Mouse (Mus musculus): ENCODE results near the gene Tmem132b. TPM values are rescaled to one million over a fixed set of nuclear protein-coding genes. Genes with fewer than 3 reads are reported as not detected.
A peak's percentile ranks its signal among the peaks of the same experiment; 100 is the strongest.

Gene Tmem132b
- polyA plus RNA-seq, 1 experiment from 2014 or later = 4.2 TPM

DNA sequence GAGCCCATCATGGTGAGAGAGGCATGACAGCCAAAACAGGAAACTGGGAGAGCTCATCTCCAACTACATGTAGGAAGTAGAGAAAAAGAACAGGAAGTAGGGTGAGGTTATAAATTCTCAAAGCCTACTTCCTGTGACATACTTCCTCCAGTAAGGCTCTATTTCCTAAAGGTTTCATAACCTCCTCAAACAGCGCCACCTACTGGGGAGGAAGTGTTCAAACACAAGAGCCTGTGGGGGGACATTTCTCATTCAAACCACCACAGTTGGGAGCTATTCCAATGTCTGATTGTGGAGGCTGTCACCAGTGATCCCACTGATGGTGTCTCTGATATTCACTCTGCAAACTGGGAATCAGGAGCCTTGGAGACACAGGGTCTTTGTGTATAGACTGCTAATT, 78.4 kb downstream of the Tmem132b start:
- ATAC-seq = no peak
- H3K4me2 ChIP-seq (ENCODE audit: low read length) = no peak overlapping the region

DNA sequence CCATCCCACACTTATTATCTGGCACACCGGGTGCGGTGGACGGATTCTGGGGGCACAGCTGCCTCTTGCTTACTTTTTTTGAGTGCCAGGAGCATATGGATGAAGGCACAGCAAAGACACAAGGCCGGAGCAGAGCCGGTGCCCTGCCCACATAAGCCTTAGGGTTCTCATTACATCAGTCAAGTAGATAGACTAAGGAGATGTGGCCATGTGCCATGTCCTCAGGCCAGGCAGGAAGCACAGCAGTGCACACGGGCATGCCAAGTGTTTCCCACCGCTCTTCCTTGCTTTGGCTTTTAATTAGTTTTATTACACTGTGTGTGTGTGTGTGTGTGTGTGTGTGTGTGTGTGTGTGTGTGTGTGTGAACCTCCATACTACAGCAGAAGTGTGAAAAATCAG, 80.9 kb downstream of the Tmem132b start:
- Histone ChIP-seq H3K36me3 (ENCODE audit: control insufficient read depth, insufficient read depth, low read length) (no peaks in the 10 kb centered on the region), H3K9ac (ENCODE audit: low read depth, low read length) (no peak overlapping the region), H3K27me3 (replicated peaks; ENCODE audit: control insufficient read depth, insufficient read depth, low read length) (no peaks in the 10 kb centered on the region), H3K9me3 (ENCODE audit: control insufficient read depth, low read length) (no peaks in the 10 kb centered on the region), H3K27ac (ENCODE audit: low read depth, low read length) (no peak overlapping the region), H3K4me3 (ENCODE audit: low read length) (no peak overlapping the region), H3K4me1 (ENCODE audit: control insufficient read depth, insufficient read depth, low read depth, low read length) (0 out of 2 replicates have a peak, but pooled peaks cover 3% of the 10 kb centered on the region), H3K4me2 (ENCODE audit: low read length) (no peak overlapping the region)
- WGBS = 70% methylated on average over 7 of the region's 7 CpGs
- ATAC-seq = no peak

More for the DNA sequence above, 78.4 kb downstream of the Tmem132b start:
- Histone ChIP-seq H3K27ac (ENCODE audit: low read depth, low read length) (no peak overlapping the region), H3K4me1 (ENCODE audit: control insufficient read depth, insufficient read depth, low read depth, low read length) (0 out of 2 replicates have a peak, but pooled peaks cover 3% of the 10 kb centered on the region), H3K27me3 (replicated peaks; ENCODE audit: control insufficient read depth, insufficient read depth, low read length) (no peaks in the 10 kb centered on the region), H3K4me3 (ENCODE audit: low read length) (no peak overlapping the region), H3K9me3 (ENCODE audit: control insufficient read depth, low read length) (no peaks in the 10 kb centered on the region), H3K36me3 (ENCODE audit: control insufficient read depth, insufficient read depth, low read length) (no peaks in the 10 kb centered on the region), H3K9ac (ENCODE audit: low read depth, low read length) (no peak overlapping the region)
- 65% methylated on average over 1 of the region's 1 CpGs for WGBS

DNA sequence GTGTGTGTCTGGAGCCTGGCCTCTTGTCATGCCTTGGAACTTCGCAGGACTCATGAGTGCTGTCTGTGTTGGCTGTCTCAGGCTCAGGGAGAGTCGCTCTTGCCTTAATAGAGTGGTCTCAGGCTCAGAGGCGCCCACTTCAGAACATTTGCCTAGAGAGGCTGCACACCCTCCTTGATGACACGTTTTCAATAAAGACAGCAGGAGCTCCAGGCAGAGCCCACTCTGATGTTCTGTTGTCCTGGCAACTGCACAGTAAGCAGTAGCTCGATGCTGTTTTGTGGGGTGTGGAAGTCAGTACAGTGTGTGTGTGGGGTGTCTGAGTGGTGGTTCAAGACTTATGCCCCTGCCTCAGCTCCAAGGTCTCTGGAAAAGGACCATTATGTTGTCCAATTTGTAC, 81.6 kb downstream of the Tmem132b start:
- Histone ChIP-seq H3K9ac (ENCODE audit: low read depth, low read length) (no peak overlapping the region), H3K4me3 (ENCODE audit: low read length) (no peak overlapping the region), H3K4me1 (ENCODE audit: control insufficient read depth, insufficient read depth, low read depth, low read length) (0 out of 2 replicates have a peak, but pooled peaks cover 3% of the 10 kb centered on the region), H3K4me2 (ENCODE audit: low read length) (no peak overlapping the region), H3K9me3 (ENCODE audit: control insufficient read depth, low read length) (no peaks in the 10 kb centered on the region), H3K36me3 (ENCODE audit: control insufficient read depth, insufficient read depth, low read length) (no peaks in the 10 kb centered on the region), H3K27me3 (replicated peaks; ENCODE audit: control insufficient read depth, insufficient read depth, low read length) (no peaks in the 10 kb centered on the region), H3K27ac (ENCODE audit: low read depth, low read length) (no peak overlapping the region)
- no peak for ATAC-seq
- 63% methylated on average over 5 of the region's 5 CpGs for WGBS

DNA sequence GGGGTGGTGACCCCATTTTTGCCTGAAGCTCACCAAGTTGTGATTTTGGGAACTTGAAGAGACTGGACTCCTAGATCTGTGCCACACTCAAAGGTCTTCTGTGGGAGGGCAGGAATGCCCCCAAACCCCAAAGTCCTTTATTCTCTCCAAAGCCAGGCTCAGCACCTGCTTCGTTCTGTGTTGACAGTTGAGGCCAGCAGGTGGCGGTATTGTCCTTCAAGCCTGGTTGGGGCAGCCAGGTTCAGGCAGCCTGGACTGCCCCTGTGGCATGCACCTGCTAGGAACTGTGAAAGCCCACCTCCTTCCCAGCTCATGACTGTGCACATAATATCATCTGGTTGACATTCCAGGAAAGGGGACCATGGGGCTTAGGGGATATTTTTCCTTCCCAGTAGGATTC, 82.8 kb downstream of the Tmem132b start:
- no peak overlapping the region for H3K4me2 ChIP-seq (ENCODE audit: low read length)
- H3K9ac ChIP-seq (ENCODE audit: low read depth, low read length) = no peak overlapping the region
- H3K9me3 ChIP-seq (ENCODE audit: control insufficient read depth, low read length) = no peaks in the 10 kb centered on the region

DNA sequence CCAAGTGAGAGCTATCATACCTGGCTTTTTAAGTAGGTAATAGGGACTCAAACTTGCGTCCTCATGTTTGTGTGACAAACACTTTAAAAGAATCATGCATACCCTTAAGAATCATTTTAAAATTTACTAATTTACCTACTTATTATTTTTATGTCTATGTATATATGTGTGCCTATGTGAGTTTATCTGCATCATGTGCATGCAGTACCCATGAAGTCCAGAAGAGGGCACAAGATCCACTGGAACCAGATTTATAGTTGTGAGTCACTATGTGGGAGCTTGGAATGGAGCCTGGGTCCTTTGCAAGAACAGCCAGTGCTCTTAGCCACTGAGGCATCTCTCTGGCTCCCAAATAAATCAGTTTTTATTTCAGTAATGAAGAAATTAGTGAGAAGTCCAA, 85.5 kb downstream of the Tmem132b start:
- 100% methylated on average over 1 of the region's 1 CpGs for WGBS
- Histone ChIP-seq H3K27ac (ENCODE audit: low read depth, low read length) (no peak overlapping the region), H3K9ac (ENCODE audit: low read depth, low read length) (no peak overlapping the region), H3K9me3 (ENCODE audit: control insufficient read depth, low read length) (no peaks in the 10 kb centered on the region), H3K4me2 (ENCODE audit: low read length) (no peak overlapping the region), H3K4me1 (ENCODE audit: control insufficient read depth, insufficient read depth, low read depth, low read length) (no peaks in the 10 kb centered on the region), H3K4me3 (ENCODE audit: low read length) (no peak overlapping the region), H3K27me3 (replicated peaks; ENCODE audit: control insufficient read depth, insufficient read depth, low read length) (no peaks in the 10 kb centered on the region), H3K36me3 (ENCODE audit: control insufficient read depth, insufficient read depth, low read length) (no peaks in the 10 kb centered on the region)
- no peak for ATAC-seq

More for the DNA sequence above, 82.8 kb downstream of the Tmem132b start:
- Histone ChIP-seq H3K27ac (ENCODE audit: low read depth, low read length) (no peak overlapping the region), H3K36me3 (ENCODE audit: control insufficient read depth, insufficient read depth, low read length) (no peaks in the 10 kb centered on the region), H3K4me1 (ENCODE audit: control insufficient read depth, insufficient read depth, low read depth, low read length) (no peaks in the 10 kb centered on the region), H3K4me3 (ENCODE audit: low read length) (no peak overlapping the region), H3K27me3 (replicated peaks; ENCODE audit: control insufficient read depth, insufficient read depth, low read length) (no peaks in the 10 kb centered on the region)
- no peak for ATAC-seq
- 34% methylated on average over 2 of the region's 2 CpGs for WGBS

DNA sequence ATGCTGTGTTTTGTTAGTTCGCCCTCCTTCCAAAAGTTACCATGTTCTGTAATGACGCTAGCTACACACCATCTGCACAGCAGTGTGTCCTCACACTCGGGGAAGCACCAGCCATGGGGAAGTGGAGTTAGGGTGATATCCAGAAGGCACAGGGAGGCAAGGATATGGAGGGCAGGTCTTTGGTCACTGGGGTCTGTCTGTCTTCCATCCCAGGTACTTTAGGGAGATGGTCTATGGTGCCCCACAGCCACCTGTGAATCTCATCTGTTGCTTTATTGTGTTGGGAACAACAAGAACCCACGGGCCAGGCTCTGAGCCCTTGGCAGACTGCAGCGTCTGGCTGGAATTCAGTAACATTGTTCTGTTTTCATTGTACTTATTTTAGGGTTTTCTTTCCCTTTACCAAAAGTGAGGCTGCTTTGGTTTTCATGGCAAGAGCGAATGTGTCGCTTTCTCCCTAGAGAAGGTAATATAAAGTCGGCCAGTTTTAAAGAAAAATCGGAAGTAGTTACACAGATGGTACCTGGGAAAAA, 96.3 kb downstream of the Tmem132b start:
- no peaks in the 10 kb centered on the region for H3K4me1 ChIP-seq (ENCODE audit: control insufficient read depth, insufficient read depth, low read depth, low read length)
- H3K4me2 ChIP-seq (ENCODE audit: low read length) = no peak overlapping the region
- no peaks in the 10 kb centered on the region; the same call in 1 of the 2 replicates for H3K36me3 ChIP-seq (ENCODE audit: control insufficient read depth, insufficient read depth, low read length)
- H3K27ac ChIP-seq (ENCODE audit: low read depth, low read length) = no peak overlapping the region
- H3K9ac ChIP-seq (ENCODE audit: low read depth, low read length) = no peak overlapping the region
- H3K27me3 ChIP-seq (replicated peaks; ENCODE audit: control insufficient read depth, insufficient read depth, low read length) = no peaks in the 10 kb centered on the region
- ATAC-seq = no peak
- no peak overlapping the region for H3K4me3 ChIP-seq (ENCODE audit: low read length)
- 74% methylated on average over 9 of the region's 9 CpGs for WGBS
- H3K9me3 ChIP-seq (ENCODE audit: control insufficient read depth, low read length) = no peaks in the 10 kb centered on the region

DNA sequence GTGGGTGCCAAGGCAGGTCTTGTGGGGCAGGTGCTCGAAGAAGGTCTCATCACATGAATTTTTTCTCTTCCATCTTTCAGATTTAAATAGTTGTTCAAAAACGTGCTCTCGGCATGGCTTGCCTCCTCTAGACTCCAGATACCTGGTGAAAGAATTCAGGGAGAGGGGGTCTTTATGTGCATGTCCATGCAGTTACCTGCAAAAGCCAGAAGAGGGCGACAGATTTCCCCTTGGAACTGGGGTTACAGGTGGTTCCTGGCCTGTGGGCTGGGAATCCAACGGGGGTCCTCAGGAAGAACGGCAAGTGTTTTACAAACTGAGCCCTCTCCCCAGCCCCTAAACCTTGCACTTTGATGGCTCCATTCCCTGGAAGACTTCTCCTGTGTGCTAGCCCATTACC, 103.1 kb downstream of the Tmem132b start:
- no peak overlapping the region for H3K4me3 ChIP-seq (ENCODE audit: low read length)
- H3K27me3 ChIP-seq (replicated peaks; ENCODE audit: control insufficient read depth, insufficient read depth, low read length) = no peaks in the 10 kb centered on the region
- H3K9me3 ChIP-seq (ENCODE audit: control insufficient read depth, low read length) = no peaks in the 10 kb centered on the region
- no peak overlapping the region for H3K27ac ChIP-seq (ENCODE audit: low read depth, low read length)
- WGBS = 85% methylated on average over 6 of the region's 6 CpGs
- no peaks in the 10 kb centered on the region for H3K4me1 ChIP-seq (ENCODE audit: control insufficient read depth, insufficient read depth, low read depth, low read length)
- H3K9ac ChIP-seq (ENCODE audit: low read depth, low read length) = no peak overlapping the region
- no peaks in the 10 kb centered on the region for H3K36me3 ChIP-seq (ENCODE audit: control insufficient read depth, insufficient read depth, low read length)
- ATAC-seq = no peak
- no peak overlapping the region for H3K4me2 ChIP-seq (ENCODE audit: low read length)

DNA sequence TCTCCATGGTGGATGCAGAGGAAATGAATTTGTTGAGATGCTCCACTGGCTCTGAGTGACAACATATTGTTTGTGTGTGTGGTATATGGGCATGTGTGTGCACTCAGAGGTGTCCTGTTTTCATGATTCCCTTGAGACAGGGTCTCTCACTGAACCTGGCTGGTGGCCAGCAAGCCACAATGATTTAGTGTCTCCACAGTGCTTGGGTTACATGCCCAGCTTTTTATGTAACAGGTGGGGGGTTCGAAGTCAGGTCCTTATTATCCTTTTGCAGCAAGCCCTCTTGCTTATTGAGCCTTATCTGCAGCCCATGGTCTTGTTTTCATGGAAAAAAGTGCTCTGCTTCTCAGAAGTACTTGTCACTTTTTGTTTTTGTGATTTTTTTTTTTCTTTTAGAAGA, 109.4 kb downstream of the Tmem132b start:
- Histone ChIP-seq H3K27me3 (replicated peaks; ENCODE audit: control insufficient read depth, insufficient read depth, low read length) (no peaks in the 10 kb centered on the region), H3K4me2 (ENCODE audit: low read length) (no peak overlapping the region), H3K4me3 (ENCODE audit: low read length) (no peak overlapping the region), H3K9ac (ENCODE audit: low read depth, low read length) (no peak overlapping the region), H3K36me3 (ENCODE audit: control insufficient read depth, insufficient read depth, low read length) (no peaks in the 10 kb centered on the region), H3K9me3 (ENCODE audit: control insufficient read depth, low read length) (peaks cover 3% of the 10 kb centered on the region; the same call in 1 of the 2 replicates), H3K27ac (ENCODE audit: low read depth, low read length) (no peak overlapping the region), H3K4me1 (ENCODE audit: control insufficient read depth, insufficient read depth, low read depth, low read length) (no peaks in the 10 kb centered on the region)
- 76% methylated on average over 1 of the region's 1 CpGs for WGBS
- ATAC-seq = no peak

DNA sequence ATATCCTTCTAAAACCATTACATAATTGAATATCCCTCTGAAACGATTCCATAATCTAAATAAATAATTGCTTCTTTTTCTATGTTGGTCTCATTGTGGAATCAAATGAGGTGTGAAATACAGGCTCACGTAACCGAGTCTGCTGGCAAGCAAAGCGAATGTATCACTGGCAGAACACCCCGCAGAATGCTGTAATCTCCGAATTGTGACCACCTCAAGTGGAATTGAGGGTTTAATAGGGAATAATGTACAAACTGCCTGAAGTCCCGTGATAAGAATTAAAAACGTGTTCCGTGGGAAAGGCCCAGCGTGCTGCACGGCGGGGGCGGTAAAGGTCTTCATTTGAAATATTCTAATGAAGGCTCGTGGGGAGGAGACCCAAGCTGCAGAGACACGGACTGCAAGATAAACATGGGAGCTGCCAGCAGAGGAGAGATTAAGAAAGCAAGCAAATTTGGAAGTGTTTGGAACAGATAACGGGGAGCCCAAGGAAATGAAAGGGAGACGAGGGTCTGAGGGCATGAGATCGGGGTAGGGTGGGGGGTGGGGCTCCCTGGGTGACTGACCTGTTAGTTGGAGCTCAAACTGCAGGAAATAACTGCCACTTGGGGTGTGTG, 110.1 kb downstream of the Tmem132b start:
- Histone ChIP-seq H3K4me3 (ENCODE audit: low read length) (no peak overlapping the region), H3K27ac (ENCODE audit: low read depth, low read length) (peak overlapping the region; percentile 21; the same call in 1 of the 2 replicates), H3K4me1 (ENCODE audit: control insufficient read depth, insufficient read depth, low read depth, low read length) (no peaks in the 10 kb centered on the region), H3K9ac (ENCODE audit: low read depth, low read length) (no peak overlapping the region), H3K9me3 (ENCODE audit: control insufficient read depth, low read length) (peaks cover 3% of the 10 kb centered on the region; the same call in 1 of the 2 replicates), H3K4me2 (ENCODE audit: low read length) (peak overlapping the region; percentile 33), H3K27me3 (replicated peaks; ENCODE audit: control insufficient read depth, insufficient read depth, low read length) (no peaks in the 10 kb centered on the region), H3K36me3 (ENCODE audit: control insufficient read depth, insufficient read depth, low read length) (no peaks in the 10 kb centered on the region)
- ATAC-seq = no peak; the same call in 1 of the 2 replicates
- 47% methylated on average over 18 of the region's 18 CpGs for WGBS

Measured in hindbrain, embryonic 16.5 days (tissue).